Mouse (Mus musculus) embryonic fibroblast, embryonic 13.5 days (primary cell): ENCODE data around the gene B9d1. TPM values are rescaled to one million over a fixed set of nuclear protein-coding genes. Genes with fewer than 3 reads are reported as not detected.
A peak's percentile ranks its signal among the peaks of the same experiment; 100 is the strongest.

Experiments used
- H3K27ac ChIP-seq: 2 replicates; pipeline ENCODE4 v1.5.1; 2012; ENCODE audit warnings: low read length, control low read depth, inconsistent platforms; ENCODE audit not compliant: insufficient read depth
- H3K4me1 ChIP-seq: 2 replicates; pipeline ENCODE4 v1.6.1; 2011; ENCODE audit warnings: low read length; ENCODE audit not compliant: control insufficient read depth, insufficient read depth
- H3K4me3 ChIP-seq: 2 replicates; pipeline ENCODE4 v1.5.1; 2011; ENCODE audit warnings: mild to moderate bottlenecking, control low read depth, low read length; ENCODE audit not compliant: insufficient read depth
- CTCF ChIP-seq: IDR thresholded peaks from 2 replicates; pipeline ENCODE4 v1.5.1; 2011; ENCODE audit warnings: mild to moderate bottlenecking, control low read depth, low read length, moderate library complexity, borderline replicate concordance; ENCODE audit not compliant: insufficient read depth
- POLR2A ChIP-seq: IDR thresholded peaks from 2 replicates; pipeline ENCODE4 v1.6.1; 2011; ENCODE audit warnings: low read depth, mild to moderate bottlenecking, control low read depth, low read length, moderate library complexity
- polyA plus RNA-seq: library from polyadenylated mRNA; stranded (reverse); fragments of >200 nt; gene quantifications from 2 replicates; pipeline ENCODE4 v1.2.4, GENCODE M21; 2011; ENCODE audit warnings: low read depth; ENCODE audit not compliant: missing spikeins, insufficient read length

B9d1 gene
- polyA plus RNA-seq, result 18.4 and 23.8 TPM in 2 replicates

GRCm38 (mm10) chr11:61504713-61505257 lies at the start of gene B9d1:
Gene B9d1 (plus strand): TSS chr11:61505144.
- Histone ChIP-seq H3K27ac (peak within 1 kb of the TSS; percentile 41), H3K4me1 (peaks cover 6% of the 10 kb centered on the region; the same call in 1 of the 2 replicates), H3K4me3 (peak within 1 kb of the TSS; percentile 60)
- TF ChIP-seq POLR2A (peak; percentile 48), CTCF (peak; percentile 99)

GRCm38 (mm10) chr11:61464071-61464470 lies 40.9 kb upstream of the B9d1 start:
- Histone ChIP-seq H3K4me3 (no peak overlapping the region), H3K27ac (no peak overlapping the region), H3K4me1 (no peaks in the 10 kb centered on the region)
- TF ChIP-seq POLR2A, result no peak
- TF ChIP-seq CTCF, result no peak

GRCm38 (mm10) chr11:61465422-61465821 lies 39.5 kb upstream of the B9d1 start:
- no peak overlapping the region for H3K27ac ChIP-seq

GRCm38 (mm10) chr11:61468534-61468933 lies 36.4 kb upstream of the B9d1 start:
- H3K4me1 ChIP-seq, result no peaks in the 10 kb centered on the region
- TF ChIP-seq CTCF (no peak), POLR2A (no peak)
- H3K4me3 ChIP-seq, result no peak overlapping the region
- H3K27ac ChIP-seq, result no peak overlapping the region

More at GRCm38 (mm10) chr11:61465422-61465821, 39.5 kb upstream of the B9d1 start:
- H3K4me3 ChIP-seq, result no peak overlapping the region
- no peak for TF ChIP-seq CTCF
- no peak for TF ChIP-seq POLR2A
- H3K4me1 ChIP-seq, result no peaks in the 10 kb centered on the region

GRCm38 (mm10) chr11:61469317-61469917 lies 35.5 kb upstream of the B9d1 start:
- no peak overlapping the region for H3K27ac ChIP-seq

GRCm38 (mm10) chr11:61470880-61471279 lies 34.1 kb upstream of the B9d1 start:
- no peaks in the 10 kb centered on the region for H3K4me1 ChIP-seq
- H3K4me3 ChIP-seq, result no peak overlapping the region
- H3K27ac ChIP-seq, result no peak overlapping the region
- no peak for TF ChIP-seq CTCF
- no peak for TF ChIP-seq POLR2A

More at GRCm38 (mm10) chr11:61469317-61469917, 35.5 kb upstream of the B9d1 start:
- no peak overlapping the region for H3K4me3 ChIP-seq
- TF ChIP-seq POLR2A (no peak), CTCF (no peak)
- H3K4me1 ChIP-seq, result no peaks in the 10 kb centered on the region

GRCm38 (mm10) chr11:61473630-61474029 lies 31.3 kb upstream of the B9d1 start:
- Histone ChIP-seq H3K27ac (no peak overlapping the region), H3K4me1 (no peaks in the 10 kb centered on the region; the same call in 1 of the 2 replicates), H3K4me3 (no peak overlapping the region)
- TF ChIP-seq POLR2A (no peak), CTCF (no peak)

GRCm38 (mm10) chr11:61476786-61477382 lies 28.1 kb upstream of the B9d1 start:
- Histone ChIP-seq H3K4me3 (no peak overlapping the region), H3K27ac (no peak overlapping the region), H3K4me1 (no peaks in the 10 kb centered on the region; the same call in 1 of the 2 replicates)
- no peak for TF ChIP-seq CTCF
- no peak for TF ChIP-seq POLR2A

- no peak overlapping the region for H3K4me3 ChIP-seq
- H3K4me1 ChIP-seq, result no peaks in the 10 kb centered on the region; the same call in 1 of the 2 replicates
- no peak overlapping the region for H3K27ac ChIP-seq
- TF ChIP-seq POLR2A (no peak), CTCF (no peak)
Measured at GRCm38 (mm10) chr11:61477566-61478508, 27.1 kb upstream of the B9d1 start.
